Mouse (Mus musculus): ENCODE results near the gene Keap1.
"Not testable (repeated sequence)": the region's sequence is repeated elsewhere in the genome, so short reads cannot be mapped to it uniquely, and the experiment has no call there.

The Keap1 gene

GRCm38 (mm10) chr9:21264272-21264999, 25.3 kb upstream of the Keap1 start:
- no peak for DNase-seq (ENCODE audit: low read depth, low spot score)

GRCm38 (mm10) chr9:21261831-21262230, 22.7 kb upstream of the Keap1 start:
- DNase-seq (ENCODE audit: low read depth, low spot score), result no peak

GRCm38 (mm10) chr9:21260491-21261040, 21.4 kb upstream of the Keap1 start:
- no peak for DNase-seq (ENCODE audit: low read depth, low spot score)

GRCm38 (mm10) chr9:21256349-21256748, 17.2 kb upstream of the Keap1 start:
- not testable (repeated sequence) for DNase-seq (ENCODE audit: low read depth, low spot score)

GRCm38 (mm10) chr9:21254690-21255089, 15.5 kb upstream of the Keap1 start:
- DNase-seq (ENCODE audit: low read depth, low spot score), result no peak

- no peak for DNase-seq (ENCODE audit: low read depth, low spot score)
These were observed 12.1 kb upstream of the Keap1 start for GRCm38 (mm10) chr9:21251116-21251735.

GRCm38 (mm10) chr9:21250509-21250908, 11.3 kb upstream of the Keap1 start:
- DNase-seq (ENCODE audit: low read depth, low spot score), result no peak

- DNase-seq (ENCODE audit: low read depth, low spot score), result no peak
These were observed 10.7 kb upstream of the Keap1 start for GRCm38 (mm10) chr9:21249629-21250508.

- DNase-seq (ENCODE audit: low read depth, low spot score), result no peak
These were observed 9.2 kb upstream of the Keap1 start, which contains the start of gene S1pr5 for GRCm38 (mm10) chr9:21248326-21248725. S1pr5 (minus strand) TSS chr9:21248443.

GRCm38 (mm10) chr9:21246342-21246741, 7.2 kb upstream of the Keap1 start:
- DNase-seq (ENCODE audit: low read depth, low spot score), result no peak

GRCm38 (mm10) chr9:21245113-21245487, 5.9 kb upstream of the Keap1 start:
- DNase-seq (ENCODE audit: low read depth, low spot score), result no peak

GRCm38 (mm10) chr9:21244428-21245112, 5.4 kb upstream of the Keap1 start:
- DNase-seq (ENCODE audit: low read depth, low spot score), result no peak

- no peak for DNase-seq (ENCODE audit: low read depth, low spot score)
These were observed 4.8 kb upstream of the Keap1 start for GRCm38 (mm10) chr9:21243826-21244427.

- DNase-seq (ENCODE audit: low read depth, low spot score), result peak; percentile 84
These were observed 2.2 kb upstream of the Keap1 start for GRCm38 (mm10) chr9:21241343-21241742.

GRCm38 (mm10) chr9:21239465-21239848, 296 bp upstream of the Keap1 start:
- no peak for DNase-seq (ENCODE audit: low read depth, low spot score)

GRCm38 (mm10) chr9:21238004-21238732, 993 bp downstream of the Keap1 start:
- DNase-seq (ENCODE audit: low read depth, low spot score), result no peak

GRCm38 (mm10) chr9:21237368-21238003, 1.7 kb downstream of the Keap1 start:
- no peak for DNase-seq (ENCODE audit: low read depth, low spot score)

- DNase-seq (ENCODE audit: low read depth, low spot score), result no peak
These were observed 2.2 kb downstream of the Keap1 start for GRCm38 (mm10) chr9:21236991-21237367.

- no peak for DNase-seq (ENCODE audit: low read depth, low spot score)
These were observed 3.8 kb downstream of the Keap1 start for GRCm38 (mm10) chr9:21235341-21235740.

GRCm38 (mm10) chr9:21233805-21234204, 5.4 kb downstream of the Keap1 start:
- no peak for DNase-seq (ENCODE audit: low read depth, low spot score)
